Mouse (Mus musculus) hindbrain, embryonic 12.5 days (tissue): ENCODE results near the gene Cabp5. TPM values are rescaled to one million over a fixed set of nuclear protein-coding genes. Genes with fewer than 3 reads are reported as not detected.
"Not testable (repeated sequence)": the region's sequence is repeated elsewhere in the genome, so short reads cannot be mapped to it uniquely, and the experiment has no call there.

Source experiments
- ATAC-seq: fragments of 200-750 bp; cut with Nextera tagmentation; 2 replicates; pipeline ENCODE4 v1.8.0; 2017; ENCODE audit warnings: moderate TSS enrichment; ENCODE audit not compliant: low FRiP score
- H3K27ac ChIP-seq: fragments of 300-500 bp; sonication (generic); 2 replicates; pipeline ENCODE4 v1.5.1; 2016; ENCODE audit warnings: mild to moderate bottlenecking
- H3K27me3 ChIP-seq: fragments of 300-500 bp; sonication (generic); 2 replicates; pipeline ENCODE4 v1.6.1; 2016; ENCODE audit warnings: mild to moderate bottlenecking
- H3K36me3 ChIP-seq: fragments of 300-500 bp; sonication (generic); 2 replicates; pipeline ENCODE4 v1.6.1; 2016; ENCODE audit warnings: mild to moderate bottlenecking
- H3K4me1 ChIP-seq: fragments of 300-500 bp; sonication (generic); 2 replicates; pipeline ENCODE4 v1.6.1; 2016
- H3K4me2 ChIP-seq: fragments of 300-500 bp; sonication (generic); replicated peaks from 2 replicates; pipeline ENCODE4 v1.6.1; 2016; ENCODE audit warnings: mild to moderate bottlenecking
- H3K4me3 ChIP-seq: fragments of 300-500 bp; sonication (generic); 2 replicates; pipeline ENCODE4 v1.5.1; 2016; ENCODE audit warnings: mild to moderate bottlenecking
- H3K9ac ChIP-seq: fragments of 300-500 bp; sonication (generic); 2 replicates; pipeline ENCODE4 v1.6.1; 2016; ENCODE audit warnings: mild to moderate bottlenecking, moderate library complexity
- H3K9me3 ChIP-seq: fragments of 300-500 bp; sonication (generic); replicated peaks from 2 replicates; pipeline ENCODE4 v1.6.1; 2016; ENCODE audit warnings: mild to moderate bottlenecking
- WGBS: fragments of 180-500 bp; shearing (Covaris S2); methylation state at CpG from one replicate; pipeline ENCODE4 v1.1.7; 2016; 5-methylcytosine and 5-hydroxymethylcytosine counted together
- polyA plus RNA-seq: library from polyadenylated mRNA; unstranded; fragments of >200 nt; fragmentation: Nextera tagmentation; extraction: Ambion mirVana; gene quantifications from 2 replicates; pipeline ENCODE4 v1.2.1, GENCODE M21; 2016

Gene Cabp5
- 0.15 TPM in 1 of 2 replicates, not detected in the other for polyA plus RNA-seq

DNA sequence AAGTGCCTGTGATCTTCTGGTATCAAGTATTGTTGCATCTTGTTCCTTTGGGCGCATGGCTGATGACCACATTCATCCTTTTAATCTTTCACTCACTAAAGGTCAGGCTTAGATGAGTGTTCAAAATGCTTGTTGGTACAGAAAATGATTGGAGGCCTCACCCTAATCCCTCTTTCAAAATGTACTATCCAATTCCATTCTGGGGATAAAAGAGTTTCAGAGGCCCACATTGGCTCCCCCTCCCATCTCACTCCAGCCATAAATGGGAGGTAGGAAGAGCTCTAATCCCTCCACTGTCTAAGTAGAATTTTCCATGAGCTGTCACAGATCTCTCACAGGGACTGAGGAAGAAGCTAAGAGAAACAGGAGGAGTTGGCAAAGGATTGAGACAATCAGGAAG is at the start of gene Cabp5:
Gene Cabp5 (plus strand): TSS at position 301 of the 400 bp plus-strand sequence.
- Histone ChIP-seq H3K9ac (no peak within 1 kb of the TSS), H3K4me3 (no peak within 1 kb of the TSS), H3K4me2 (no peak within 1 kb of the TSS), H3K4me1 (no peaks in the 10 kb centered on the region), H3K27me3 (no peaks in the 10 kb centered on the region), H3K36me3 (no peaks in the 10 kb centered on the region), H3K27ac (no peak within 1 kb of the TSS), H3K9me3 (0 out of 2 replicates have a peak, but pooled peaks cover 3% of the 10 kb centered on the region)
- ATAC-seq: no peak
- WGBS: 81% methylated on average over 1 of the region's 1 CpGs

DNA sequence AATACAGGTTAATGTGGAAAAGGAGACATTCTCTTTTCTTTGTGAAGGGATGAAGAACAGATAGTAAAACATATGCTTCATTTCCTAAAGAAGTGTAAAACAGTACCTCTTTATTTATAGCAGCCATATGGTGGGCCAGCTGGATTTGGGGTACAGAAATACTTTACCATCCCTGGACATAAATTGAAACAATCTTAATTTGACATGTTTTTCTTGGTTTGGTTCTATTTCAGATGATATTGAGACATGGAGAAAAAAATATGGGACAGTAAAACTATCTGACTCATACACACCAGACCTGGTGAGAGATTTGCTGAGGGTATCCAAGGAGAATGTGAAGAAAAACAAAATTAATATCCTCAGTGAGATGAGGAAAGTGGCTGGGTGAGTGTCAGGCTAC is 42.0 kb upstream of the Cabp5 start:
- Histone ChIP-seq H3K27ac (no peak overlapping the region), H3K27me3 (no peaks in the 10 kb centered on the region), H3K9ac (no peak overlapping the region), H3K4me1 (no peaks in the 10 kb centered on the region), H3K4me2 (no peak overlapping the region), H3K36me3 (peaks cover 37% of the 10 kb centered on the region), H3K9me3 (peaks cover 9% of the 10 kb centered on the region; the same call in 1 of the 2 replicates), H3K4me3 (no peak overlapping the region)
- ATAC-seq: no peak

DNA sequence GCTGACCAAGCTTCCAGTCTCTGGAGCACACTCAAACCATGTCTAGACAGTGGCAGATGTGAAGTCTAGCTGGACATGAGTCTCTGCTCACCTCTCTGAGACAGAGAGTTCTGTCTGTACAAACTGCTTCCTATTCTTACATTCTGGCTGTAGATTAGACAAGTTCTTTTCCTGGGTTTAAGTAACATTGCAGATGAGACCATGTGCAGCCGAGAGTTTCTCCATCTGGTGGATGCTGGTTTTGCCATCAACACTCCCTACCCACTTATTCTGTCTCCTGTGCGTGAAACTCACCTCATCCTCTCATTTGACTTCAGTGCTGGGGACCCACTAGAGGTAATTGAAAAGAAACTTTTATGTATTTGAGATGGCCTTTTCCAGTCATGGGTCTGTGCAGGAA is 17.3 kb upstream of the Cabp5 start:
- ATAC-seq: no peak
- H3K4me1 ChIP-seq: no peaks in the 10 kb centered on the region
- WGBS: 75% methylated on average over 2 of the region's 2 CpGs

DNA sequence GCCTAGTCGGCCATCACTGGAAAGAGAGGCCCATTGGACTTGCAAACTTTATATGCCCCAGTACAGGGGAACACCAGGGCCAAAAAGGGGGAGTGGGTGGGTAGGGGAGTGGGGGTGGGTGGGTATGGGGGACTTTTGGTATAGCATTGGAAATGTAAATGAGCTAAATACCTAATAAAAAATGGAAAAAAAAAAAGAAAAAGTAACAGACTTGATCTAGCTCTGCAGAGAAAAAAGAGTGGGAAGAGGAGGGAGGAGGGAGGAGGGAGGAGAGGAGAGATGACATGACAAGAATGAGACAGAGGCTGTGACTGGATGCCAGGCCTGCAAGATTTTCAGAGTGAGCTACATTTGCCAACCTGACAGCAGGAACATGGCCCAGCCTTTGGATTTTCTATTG is 52.6 kb downstream of the Cabp5 start, which contains the start of gene Bsph1:
Gene Bsph1 (plus strand): TSS at position 301 of the 400 bp plus-strand sequence.
- H3K36me3 ChIP-seq, ATAC-seq, H3K9ac ChIP-seq, H3K4me1 ChIP-seq, H3K27ac ChIP-seq, H3K4me2 ChIP-seq, H3K4me3 ChIP-seq, H3K27me3 ChIP-seq: not testable (repeated sequence)
- WGBS: 82% methylated on average over 1 of the region's 1 CpGs
- peaks cover 20% of the 10 kb centered on the region; the same call in 1 of the 2 replicates for H3K9me3 ChIP-seq

More for the DNA sequence above, 17.3 kb upstream of the Cabp5 start:
- H3K9ac ChIP-seq: no peak overlapping the region
- H3K9me3 ChIP-seq: no peaks in the 10 kb centered on the region
- H3K36me3 ChIP-seq: no peaks in the 10 kb centered on the region
- H3K4me3 ChIP-seq: no peak overlapping the region
- no peak overlapping the region for H3K27ac ChIP-seq
- H3K4me2 ChIP-seq: no peak overlapping the region
- no peaks in the 10 kb centered on the region for H3K27me3 ChIP-seq

Other genes starting within 250 kb of the Cabp5 start
- gene Vmn1r88, start 238.6 kb upstream of the Cabp5 start, polyA plus RNA-seq: not detected in 2 replicates
- gene Vmn1r89, start 185.1 kb upstream of the Cabp5 start, polyA plus RNA-seq: not detected in 2 replicates
- gene Lig1, start 120.8 kb upstream of the Cabp5 start, polyA plus RNA-seq: 74.2 and 78.5 TPM in 2 replicates
- 17.3 and 19.0 TPM in 2 replicates for gene Zswim9, start 119.4 kb upstream of the Cabp5 start, polyA plus RNA-seq
- 0.73 and 0.93 TPM in 2 replicates for gene Pla2g4c, start 73.5 kb upstream of the Cabp5 start, polyA plus RNA-seq
- not detected in 2 replicates for gene Bsph1, start 52.7 kb downstream of the Cabp5 start, polyA plus RNA-seq
- not detected in 2 replicates for gene Bsph2, start 172.9 kb downstream of the Cabp5 start, polyA plus RNA-seq
- not detected in 2 replicates for gene Sult2a5, start 225.8 kb downstream of the Cabp5 start, polyA plus RNA-seq